Mouse (Mus musculus): ENCODE results near the gene Themis.

- TF ChIP-seq MAFK (IDR thresholded peaks at IDR 0.05; ENCODE audit: insufficient read depth, low read depth, low read length) (no peak), HCFC1 (IDR thresholded peaks at IDR 0.05; ENCODE audit: borderline replicate concordance, insufficient read depth, low read length) (no peak), ZNF384 (IDR thresholded peaks at IDR 0.05; ENCODE audit: low read depth, low read length) (no peak), CHD2 (IDR thresholded peaks at IDR 0.05; ENCODE audit: low read depth, low read length) (no peak)
These were observed 48.7 kb upstream of the Themis start for GRCm38 (mm10) chr10:28619415-28619814.

All from ES-E14 (cell line).